Mouse (Mus musculus) liver, embryonic 14.5 days (tissue): ENCODE measurements around the gene Shisa5. TPM values are rescaled to one million over a fixed set of nuclear protein-coding genes. Genes with fewer than 3 reads are reported as not detected.

Experiments used
- ATAC-seq: fragments of 200-750 bp; cut with Nextera tagmentation; 2 replicates; pipeline ENCODE4 v1.8.0; 2017; ENCODE audit warnings: moderate number of reproducible peaks, mild to moderate bottlenecking, moderate library complexity; ENCODE audit not compliant: insufficient read depth
- DNase-seq, 3 experiments: peaks; one replicate each; pipeline ENCODE4 v3.0.0-alpha.2; 2012 to 2013; ENCODE audit warnings: low read depth in 3 of 3, low spot score in 3 of 3
- H3K27ac ChIP-seq: fragments of 300-500 bp; sonication (generic); 2 replicates; pipeline ENCODE4 v1.5.1; 2014; ENCODE audit warnings: moderate library complexity, mild to moderate bottlenecking, control low read depth, inconsistent platforms
- H3K27me3 ChIP-seq: fragments of 300-500 bp; sonication (generic); 2 replicates; pipeline ENCODE4 v1.6.1; 2014; ENCODE audit warnings: mild to moderate bottlenecking, low read length, moderate library complexity; ENCODE audit not compliant: control insufficient read depth, insufficient read depth
- H3K36me3 ChIP-seq: fragments of 300-500 bp; sonication (generic); replicated peaks from 2 replicates; pipeline ENCODE4 v1.6.1; 2014; ENCODE audit warnings: low read depth; ENCODE audit not compliant: control insufficient read depth, insufficient read depth
- H3K4me1 ChIP-seq, 2 experiments: fragments of 200-500 bp in 1 of 2; fragments of 300-500 bp in 1 of 2; sonication (generic) in 1 of 2; replicated peaks; 2 replicates each; pipeline ENCODE4 v1.6.1; 2012 to 2014; ENCODE audit warnings: antibody characterized with exemption in 1 of 2, inconsistent platforms in 1 of 2, low read length in 1 of 2; ENCODE audit not compliant: control insufficient read depth in 2 of 2, insufficient read depth in 2 of 2
- H3K4me2 ChIP-seq: fragments of 300-500 bp; sonication (generic); 2 replicates; pipeline ENCODE4 v1.6.1; 2014; ENCODE audit warnings: low read depth, mild to moderate bottlenecking, control low read depth, moderate library complexity
- H3K4me3 ChIP-seq, 2 experiments: fragments of 200-500 bp in 1 of 2; fragments of 300-500 bp in 1 of 2; sonication (generic) in 1 of 2; 2 replicates each; pipeline ENCODE4 v1.5.1; 2012 to 2014; ENCODE audit warnings: low read depth in 2 of 2, low read length in 2 of 2, mild to moderate bottlenecking in 2 of 2, control low read depth in 1 of 2, inconsistent platforms in 1 of 2, moderate library complexity in 1 of 2; ENCODE audit not compliant: insufficient read depth in 1 of 2
- H3K9ac ChIP-seq: fragments of 300-500 bp; sonication (generic); replicated peaks from 2 replicates; pipeline ENCODE4 v1.6.1; 2014; ENCODE audit warnings: mild to moderate bottlenecking, control low read depth, moderate library complexity
- H3K9me3 ChIP-seq: fragments of 300-500 bp; sonication (generic); 2 replicates; pipeline ENCODE4 v1.6.1; 2016; ENCODE audit warnings: low read length, mixed read lengths; ENCODE audit not compliant: control insufficient read depth
- CTCF ChIP-seq: IDR thresholded peaks from 2 replicates; pipeline ENCODE4 v1.5.1; 2016; ENCODE audit warnings: antibody characterized with exemption, low read depth, control low read depth
- EP300 ChIP-seq: IDR thresholded peaks from 2 replicates; pipeline ENCODE4 v1.6.1; 2016; ENCODE audit warnings: antibody characterized with exemption, low read depth
- WGBS: fragments of 180-500 bp; shearing (Covaris S2); extraction: QIAGEN DNeasy Blood & Tissue Kit; methylation state at CpG from one replicate; pipeline ENCODE4 v1.1.7; 2014; ENCODE audit not compliant: insufficient replicate concordance; 5-methylcytosine and 5-hydroxymethylcytosine counted together
- polyA plus RNA-seq, 2 experiments: library from polyadenylated mRNA; depleted of rRNA in 1 of 2; stranded (reverse) in 1 of 2; unstranded in 1 of 2; fragments of >200 nt; fragmentation: Nextera tagmentation in 1 of 2; extraction: Ambion mirVana in 1 of 2; gene quantifications; 2 replicates each; pipeline versions ENCODE4 v1.2.1 to v1.2.3; 2012 to 2014

Shisa5 gene
- polyA plus RNA-seq, 2 experiments: 14.9 to 16.0 TPM

DNA sequence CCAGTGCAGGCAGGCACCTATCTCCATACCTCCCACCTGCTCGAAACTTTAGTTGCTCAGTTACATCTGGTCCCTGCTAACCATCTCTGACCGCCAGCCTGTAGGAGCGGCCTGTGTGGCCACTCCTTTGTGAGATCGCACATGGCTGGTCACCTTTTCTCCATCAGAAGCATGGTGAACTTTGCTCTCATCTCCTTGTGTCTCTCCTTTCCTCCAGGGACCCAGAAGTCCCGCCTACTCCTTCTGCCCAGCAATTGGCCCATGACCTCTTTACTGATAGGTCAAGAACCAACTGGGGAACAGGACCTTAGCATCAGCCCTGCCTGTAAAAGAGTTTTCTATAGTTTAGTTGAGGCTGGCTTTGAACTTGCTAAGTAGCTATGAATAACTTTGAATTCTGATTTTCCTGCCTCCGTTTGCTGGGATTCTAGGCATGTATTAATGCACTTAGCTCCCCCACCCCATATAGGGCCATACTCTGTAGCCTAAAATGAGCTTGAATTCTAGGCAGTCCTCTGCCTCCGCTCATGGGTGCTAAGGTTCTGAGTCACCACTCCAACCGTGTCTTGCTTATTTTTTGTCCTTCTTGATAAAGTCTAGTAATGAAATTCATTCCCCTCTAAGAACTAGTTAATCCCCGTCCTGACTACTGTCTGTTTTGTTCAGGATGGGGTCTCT is 11.8 kb downstream of the Shisa5 start:
- H3K4me3 ChIP-seq: no peak overlapping the region
- H3K9me3 ChIP-seq: no peaks in the 10 kb centered on the region
- 66% methylated on average over 9 of the region's 9 CpGs for WGBS
- H3K36me3 ChIP-seq: no peaks in the 10 kb centered on the region
- H3K4me2 ChIP-seq: no peak overlapping the region
- H3K27ac ChIP-seq: no peak overlapping the region
- H3K9ac ChIP-seq: no peak overlapping the region
- no peak for ATAC-seq
- H3K4me1 ChIP-seq: peaks cover 0 to 6% of the 10 kb centered on the region in 2 experiments; a peak in 1 of 4 replicates
- DNase-seq: no peak
- no peaks in the 10 kb centered on the region for H3K27me3 ChIP-seq
- TF ChIP-seq EP300: no peak
- TF ChIP-seq CTCF: no peak

DNA sequence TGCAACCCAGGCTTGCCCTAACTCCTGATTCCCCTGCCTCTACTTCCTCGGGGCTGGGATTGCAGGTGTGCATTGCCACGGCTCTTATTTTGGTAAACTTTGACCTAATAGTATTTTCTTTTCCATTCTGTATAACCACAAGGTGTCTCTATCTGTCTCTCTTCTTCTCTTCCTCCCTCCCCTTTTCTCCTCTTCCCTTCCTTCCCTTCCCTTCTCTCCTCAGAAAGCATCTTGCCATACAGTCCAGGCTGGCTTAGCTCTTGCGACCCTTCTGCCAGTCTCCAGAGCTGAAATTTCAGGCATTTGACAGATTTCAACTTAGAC is 12.3 kb downstream of the Shisa5 start:
- Histone ChIP-seq H3K4me3 (no peak overlapping the region), H3K9ac (no peak overlapping the region), H3K9me3 (no peaks in the 10 kb centered on the region), H3K4me1 (peaks cover 0 to 10% of the 10 kb centered on the region in 2 experiments; a peak in 2 of 4 replicates), H3K27me3 (no peaks in the 10 kb centered on the region), H3K27ac (no peak overlapping the region), H3K4me2 (no peak overlapping the region), H3K36me3 (no peaks in the 10 kb centered on the region)
- WGBS: 63% methylated on average over 3 of the region's 3 CpGs
- ATAC-seq: no peak
- no peak for DNase-seq
- no peak for TF ChIP-seq EP300

DNA sequence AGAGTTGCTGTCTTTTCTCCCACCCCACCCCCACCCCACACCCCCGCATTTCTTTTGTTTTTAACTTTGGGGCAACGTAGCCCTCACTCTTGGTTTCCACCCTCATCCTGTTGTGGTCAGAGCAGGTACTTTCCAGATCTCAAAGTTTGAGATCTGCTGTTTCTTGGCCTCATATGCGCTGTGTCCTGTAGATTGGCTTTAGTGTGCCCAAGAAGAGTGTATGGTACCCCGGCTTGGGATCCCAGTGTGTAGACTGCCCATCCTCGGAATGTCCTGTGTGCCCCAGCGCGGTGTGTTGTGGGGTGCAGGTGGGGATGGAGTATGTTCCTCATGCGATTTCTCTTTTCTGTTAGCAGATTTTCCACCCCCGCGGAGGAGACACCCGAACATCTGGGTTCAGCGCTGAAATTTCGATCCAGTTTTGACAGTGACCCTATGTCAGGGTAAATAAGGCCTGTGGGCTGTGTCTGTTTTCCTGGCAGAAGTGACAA is 12.7 kb downstream of the Shisa5 start:
- WGBS: 67% methylated on average over 13 of the region's 13 CpGs
- Histone ChIP-seq H3K4me2 (no peak overlapping the region), H3K4me1 (peaks cover 0 to 10% of the 10 kb centered on the region in 2 experiments; a peak in 2 of 4 replicates), H3K27me3 (no peaks in the 10 kb centered on the region), H3K36me3 (no peaks in the 10 kb centered on the region), H3K9ac (no peak overlapping the region), H3K9me3 (no peaks in the 10 kb centered on the region), H3K4me3 (no peak overlapping the region), H3K27ac (no peak overlapping the region)
- DNase-seq: no peak
- ATAC-seq: no peak
- TF ChIP-seq CTCF: no peak
- no peak for TF ChIP-seq EP300

DNA sequence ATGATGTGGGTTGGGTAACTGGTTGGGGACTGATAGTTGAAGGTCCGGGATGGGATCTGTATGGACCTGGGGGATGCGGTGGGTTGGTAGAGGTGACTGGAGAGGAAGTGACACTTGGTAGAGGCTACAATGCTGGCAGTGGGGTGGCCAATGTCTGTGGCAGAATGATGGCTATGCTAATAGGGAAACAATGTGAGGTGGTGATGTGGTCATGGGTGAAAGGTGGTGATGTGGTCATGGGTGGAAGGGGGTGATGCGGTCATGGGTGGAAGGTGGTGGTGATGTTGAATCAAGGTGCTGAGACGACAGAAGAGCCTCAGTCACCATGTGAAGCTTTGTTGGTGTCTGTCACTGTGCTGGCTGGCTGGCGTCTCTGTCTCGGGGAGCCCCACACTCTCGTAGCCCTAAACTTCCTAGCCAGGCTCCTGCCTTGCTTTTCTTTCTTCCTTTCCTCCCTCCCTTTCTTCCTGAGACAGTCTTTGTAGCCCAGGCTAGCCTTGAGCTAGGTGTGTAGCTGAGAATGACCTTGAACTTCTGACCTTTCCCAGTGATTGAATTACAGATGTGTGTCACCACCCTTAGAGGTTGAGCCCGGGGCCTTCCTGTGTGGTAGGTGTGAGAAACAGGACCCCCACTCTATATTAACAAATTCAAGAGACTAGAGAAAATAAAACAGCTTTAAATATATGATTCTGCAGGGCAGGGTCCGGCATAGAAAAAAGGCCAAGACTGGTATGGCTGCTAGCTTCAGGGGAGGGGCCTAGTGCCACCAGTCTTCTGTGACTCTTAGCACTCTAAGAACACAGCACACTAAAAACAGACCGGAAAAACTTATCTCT is 13.5 kb downstream of the Shisa5 start:
- Histone ChIP-seq H3K9me3 (no peaks in the 10 kb centered on the region), H3K27ac (no peak overlapping the region), H3K4me3 (no peak overlapping the region), H3K4me2 (no peak overlapping the region), H3K4me1 (peaks cover 0 to 10% of the 10 kb centered on the region in 2 experiments; a peak in 2 of 4 replicates), H3K36me3 (no peaks in the 10 kb centered on the region), H3K9ac (no peak overlapping the region), H3K27me3 (no peaks in the 10 kb centered on the region)
- 66% methylated on average over 10 of the region's 10 CpGs for WGBS
- TF ChIP-seq EP300 (no peak), CTCF (no peak)
- DNase-seq (no peak), ATAC-seq (no peak)
